Mouse (Mus musculus): ENCODE results near the gene Sulf2.

DNA sequence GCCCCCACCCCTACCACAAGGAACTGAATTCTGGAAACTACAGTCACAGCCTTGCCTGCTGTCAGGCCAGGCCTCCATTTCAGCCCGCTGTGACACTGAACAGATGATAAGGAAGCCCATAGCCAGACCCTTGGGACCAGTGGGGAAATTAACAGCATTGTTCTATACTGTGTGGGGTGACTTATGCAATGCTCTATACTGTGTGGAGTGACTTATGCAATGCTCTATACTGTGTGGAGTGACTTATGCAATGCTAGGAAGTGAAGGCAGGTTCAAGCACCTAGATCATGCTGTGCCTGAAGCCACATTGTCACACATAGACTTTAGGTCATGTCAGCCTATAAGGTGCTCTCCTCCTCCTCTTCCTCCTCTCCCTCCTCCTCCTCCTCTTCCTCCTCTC lies 9.1 kb upstream of the Sulf2 start:
- TF ChIP-seq POLR2A (IDR thresholded peaks at IDR 0.05; ENCODE audit: control insufficient read depth, low read depth, low read length) (no peak), CTCF (IDR thresholded peaks at IDR 0.05; ENCODE audit: control insufficient read depth, insufficient read depth, insufficient replicate concordance, low read depth, low read length) (no peak)
